Mouse (Mus musculus): ENCODE data around the gene Fam243. TPM values are rescaled to one million over a fixed set of nuclear protein-coding genes. Genes with fewer than 3 reads are reported as not detected.
A peak's percentile ranks its signal among the peaks of the same experiment; 100 is the strongest.

The Fam243 gene
- polyA plus RNA-seq, 1 experiment from 2014 or later, result not detected

- TF ChIP-seq EP300 (optimal IDR thresholded peaks at IDR 0.05) (no peak), CTCF (IDR thresholded peaks at IDR 0.05; ENCODE audit: low read depth) (no peak)
- Histone ChIP-seq H3K4me1 (replicated peaks; ENCODE audit: control insufficient read depth, insufficient read depth) (no peaks in the 10 kb centered on the region), H3K9me3 (ENCODE audit: control insufficient read depth, low read length) (no peaks in the 10 kb centered on the region), H3K27me3 (ENCODE audit: control insufficient read depth, insufficient read depth, low read length) (no peaks in the 10 kb centered on the region), H3K27ac (replicated peaks) (no peak overlapping the region), H3K4me2 (replicated peaks; ENCODE audit: low read depth) (no peak overlapping the region), H3K4me3 (ENCODE audit: low read depth, low read length) (no peak overlapping the region), H3K36me3 (ENCODE audit: control insufficient read depth, insufficient read depth, low read length) (no peaks in the 10 kb centered on the region), H3K9ac (ENCODE audit: low read length) (no peak overlapping the region)
- DNase-seq (ENCODE audit: low spot score) (no peak), ATAC-seq (ENCODE audit: low FRiP score, low TSS enrichment) (no peak; the same call in 1 of the 2 replicates)
- 73% methylated on average over 12 of the region's 12 CpGs for WGBS
Measured at GRCm38 (mm10) chr16:92348941-92349340, 27.7 kb upstream of the Fam243 start.

GRCm38 (mm10) chr16:92346297-92346916 lies 25.2 kb upstream of the Fam243 start:
- no peaks in the 10 kb centered on the region for H3K9me3 ChIP-seq (ENCODE audit: control insufficient read depth, low read length)
- ATAC-seq (ENCODE audit: low FRiP score, low TSS enrichment) (peak; percentile 64), DNase-seq (ENCODE audit: low spot score) (peak; percentile 56)
- H3K27ac ChIP-seq (replicated peaks), result no peak overlapping the region
- H3K27me3 ChIP-seq (ENCODE audit: control insufficient read depth, insufficient read depth, low read length), result no peaks in the 10 kb centered on the region
- H3K4me1 ChIP-seq (replicated peaks; ENCODE audit: control insufficient read depth, insufficient read depth), result no peaks in the 10 kb centered on the region
- no peak overlapping the region for H3K4me3 ChIP-seq (ENCODE audit: low read depth, low read length)
- 70% methylated on average over 13 of the region's 13 CpGs for WGBS
- TF ChIP-seq EP300 (optimal IDR thresholded peaks at IDR 0.05), result no peak
- no peak for TF ChIP-seq CTCF (IDR thresholded peaks at IDR 0.05; ENCODE audit: low read depth)
- no peak overlapping the region for H3K4me2 ChIP-seq (replicated peaks; ENCODE audit: low read depth)
- H3K36me3 ChIP-seq (ENCODE audit: control insufficient read depth, insufficient read depth, low read length), result no peaks in the 10 kb centered on the region
- H3K9ac ChIP-seq (ENCODE audit: low read length), result no peak overlapping the region

GRCm38 (mm10) chr16:92345177-92345576 lies 23.9 kb upstream of the Fam243 start:
- no peak overlapping the region for H3K4me2 ChIP-seq (replicated peaks; ENCODE audit: low read depth)
- no peaks in the 10 kb centered on the region for H3K4me1 ChIP-seq (replicated peaks; ENCODE audit: control insufficient read depth, insufficient read depth)
- H3K4me3 ChIP-seq (ENCODE audit: low read depth, low read length), result no peak overlapping the region
- TF ChIP-seq EP300 (optimal IDR thresholded peaks at IDR 0.05) (no peak), CTCF (IDR thresholded peaks at IDR 0.05; ENCODE audit: low read depth) (no peak)
- no peaks in the 10 kb centered on the region for H3K27me3 ChIP-seq (ENCODE audit: control insufficient read depth, insufficient read depth, low read length)
- no peak for ATAC-seq (ENCODE audit: low FRiP score, low TSS enrichment)
- no peak overlapping the region for H3K9ac ChIP-seq (ENCODE audit: low read length)
- 41% methylated on average over 11 of the region's 11 CpGs for WGBS
- H3K36me3 ChIP-seq (ENCODE audit: control insufficient read depth, insufficient read depth, low read length), result no peaks in the 10 kb centered on the region
- DNase-seq (ENCODE audit: low spot score), result no peak
- no peak overlapping the region for H3K27ac ChIP-seq (replicated peaks)
- H3K9me3 ChIP-seq (ENCODE audit: control insufficient read depth, low read length), result no peaks in the 10 kb centered on the region

- peak overlapping the region; percentile 17; the same call in 1 of the 2 replicates for H3K4me3 ChIP-seq (ENCODE audit: low read depth, low read length)
- no peak overlapping the region for H3K9ac ChIP-seq (ENCODE audit: low read length)
- peak; percentile 75 for DNase-seq (ENCODE audit: low spot score)
- no peaks in the 10 kb centered on the region for H3K27me3 ChIP-seq (ENCODE audit: control insufficient read depth, insufficient read depth, low read length)
- 27% methylated on average over 27 of the region's 27 CpGs for WGBS
- no peaks in the 10 kb centered on the region for H3K9me3 ChIP-seq (ENCODE audit: control insufficient read depth, low read length)
- H3K4me1 ChIP-seq (replicated peaks; ENCODE audit: control insufficient read depth, insufficient read depth), result no peaks in the 10 kb centered on the region
- ATAC-seq (ENCODE audit: low FRiP score, low TSS enrichment), result peak; percentile 67
- H3K36me3 ChIP-seq (ENCODE audit: control insufficient read depth, insufficient read depth, low read length), result no peaks in the 10 kb centered on the region
- peak; percentile 86 for TF ChIP-seq CTCF (IDR thresholded peaks at IDR 0.05; ENCODE audit: low read depth)
- no peak for TF ChIP-seq EP300 (optimal IDR thresholded peaks at IDR 0.05)
- H3K4me2 ChIP-seq (replicated peaks; ENCODE audit: low read depth), result peak overlapping the region; percentile 46
- 0 out of 2 replicates have a peak overlapping the region, but pooled peaks have one; percentile 2 for H3K27ac ChIP-seq (replicated peaks)
Measured at GRCm38 (mm10) chr16:92340612-92341511, 19.6 kb upstream of the Fam243 start.

GRCm38 (mm10) chr16:92336280-92336679 lies 15.0 kb upstream of the Fam243 start:
- peak; percentile 83 for DNase-seq (ENCODE audit: low spot score)
- no peak overlapping the region for H3K4me3 ChIP-seq (ENCODE audit: low read depth, low read length)
- H3K4me2 ChIP-seq (replicated peaks; ENCODE audit: low read depth), result no peak overlapping the region
- ATAC-seq (ENCODE audit: low FRiP score, low TSS enrichment), result peak; percentile 78
- H3K27me3 ChIP-seq (ENCODE audit: control insufficient read depth, insufficient read depth, low read length), result no peaks in the 10 kb centered on the region
- H3K27ac ChIP-seq (replicated peaks), result no peak overlapping the region
- no peaks in the 10 kb centered on the region for H3K36me3 ChIP-seq (ENCODE audit: control insufficient read depth, insufficient read depth, low read length)
- H3K9me3 ChIP-seq (ENCODE audit: control insufficient read depth, low read length), result no peaks in the 10 kb centered on the region
- no peak overlapping the region for H3K9ac ChIP-seq (ENCODE audit: low read length)
- no peak for TF ChIP-seq EP300 (optimal IDR thresholded peaks at IDR 0.05)
- peak; percentile 94 for TF ChIP-seq CTCF (IDR thresholded peaks at IDR 0.05; ENCODE audit: low read depth)
- H3K4me1 ChIP-seq (replicated peaks; ENCODE audit: control insufficient read depth, insufficient read depth), result no peaks in the 10 kb centered on the region
- 6% methylated on average over 9 of the region's 9 CpGs for WGBS
